Mouse (Mus musculus) embryo, embryonic 10 days (tissue): ENCODE results near the gene Slc16a9.

Experiments used
- DNase-seq: peaks from one replicate; pipeline ENCODE4 v3.0.0-alpha.2; 2015; ENCODE audit warnings: low spot score

Slc16a9 gene

GRCm38 (mm10) chr10:70250354-70250753 lies 5.5 kb downstream of the Slc16a9 start:
- DNase-seq = no peak

GRCm38 (mm10) chr10:70250766-70251165 lies 5.9 kb downstream of the Slc16a9 start:
- DNase-seq = no peak

GRCm38 (mm10) chr10:70254666-70255065 lies 9.8 kb downstream of the Slc16a9 start:
- no peak for DNase-seq

- no peak for DNase-seq
Measured at GRCm38 (mm10) chr10:70255601-70256210, 10.8 kb downstream of the Slc16a9 start.

- no peak for DNase-seq
Measured at GRCm38 (mm10) chr10:70257029-70257428, 12.1 kb downstream of the Slc16a9 start.

- no peak for DNase-seq
Measured at GRCm38 (mm10) chr10:70260904-70261303, 16.0 kb downstream of the Slc16a9 start.

- no peak for DNase-seq
Measured at GRCm38 (mm10) chr10:70262051-70262450, 17.2 kb downstream of the Slc16a9 start.

- DNase-seq = no peak
Measured at GRCm38 (mm10) chr10:70263681-70264189, 18.8 kb downstream of the Slc16a9 start.

- DNase-seq = no peak
Measured at GRCm38 (mm10) chr10:70264337-70265036, 19.6 kb downstream of the Slc16a9 start.

- no peak for DNase-seq
Measured at GRCm38 (mm10) chr10:70266501-70266900, 21.6 kb downstream of the Slc16a9 start.

GRCm38 (mm10) chr10:70268581-70269446 lies 23.9 kb downstream of the Slc16a9 start:
- no peak for DNase-seq

- no peak for DNase-seq
Measured at GRCm38 (mm10) chr10:70269447-70269787, 24.5 kb downstream of the Slc16a9 start.

GRCm38 (mm10) chr10:70276678-70277077 lies 31.8 kb downstream of the Slc16a9 start:
- DNase-seq = no peak

- DNase-seq = no peak
Measured at GRCm38 (mm10) chr10:70279349-70279748, 34.4 kb downstream of the Slc16a9 start.

- peak; percentile 64 for DNase-seq
Measured at GRCm38 (mm10) chr10:70287825-70288235, 42.9 kb downstream of the Slc16a9 start.

GRCm38 (mm10) chr10:70288406-70289327 lies 43.8 kb downstream of the Slc16a9 start:
- DNase-seq = no peak

GRCm38 (mm10) chr10:70292014-70292413 lies 47.1 kb downstream of the Slc16a9 start:
- peak; percentile 42 for DNase-seq

- DNase-seq = peak; percentile 27
Measured at GRCm38 (mm10) chr10:70294094-70294493, 49.2 kb downstream of the Slc16a9 start.

GRCm38 (mm10) chr10:70296531-70297366 lies 51.8 kb downstream of the Slc16a9 start:
- DNase-seq = peak; percentile 95

- no peak for DNase-seq
Measured at GRCm38 (mm10) chr10:70299118-70299517, 54.2 kb downstream of the Slc16a9 start.

GRCm38 (mm10) chr10:70299653-70300052 lies 54.8 kb downstream of the Slc16a9 start:
- DNase-seq = no peak
